Mouse (Mus musculus) ES-E14 (cell line): ENCODE data around the gene Wdr18. TPM values are rescaled to one million over a fixed set of nuclear protein-coding genes. Genes with fewer than 3 reads are reported as not detected.
A peak's percentile ranks its signal among the peaks of the same experiment; 100 is the strongest.

ENCODE experiments used
- DNase-seq: peaks from one replicate; pipeline ENCODE4 v3.0.0-alpha.2; 2013; ENCODE audit warnings: low read depth, low spot score
- H3K27ac ChIP-seq: 2 replicates; pipeline ENCODE4 v1.5.1; 2012; ENCODE audit warnings: low read depth, mild to moderate bottlenecking, low read length, moderate library complexity, mixed read lengths; ENCODE audit not compliant: poor library complexity, insufficient read depth, severe bottlenecking
- H3K36me3 ChIP-seq: 2 replicates; pipeline ENCODE4 v1.6.1; 2012; ENCODE audit warnings: mild to moderate bottlenecking, low read length, moderate library complexity, mixed read lengths; ENCODE audit not compliant: control insufficient read depth, poor library complexity, insufficient read depth, severe bottlenecking
- H3K4me1 ChIP-seq, 2 experiments: fragments of 150-350 bp in 1 of 2; sonication (generic) in 1 of 2; 2 replicates each; pipeline ENCODE4 v1.6.1; 2012; ENCODE audit warnings: low read length in 2 of 2, mild to moderate bottlenecking in 1 of 2, mixed read lengths in 1 of 2; ENCODE audit not compliant: control insufficient read depth in 2 of 2, insufficient read depth in 2 of 2, poor library complexity in 1 of 2
- H3K4me3 ChIP-seq, 2 experiments: fragments of 150-350 bp in 1 of 2; sonication (generic) in 1 of 2; 2 replicates each; pipeline ENCODE4 v1.5.1; 2012; ENCODE audit warnings: low read length in 2 of 2, low read depth in 1 of 2, mild to moderate bottlenecking in 1 of 2, mixed read lengths in 1 of 2; ENCODE audit not compliant: insufficient read depth in 1 of 2, poor library complexity in 1 of 2, severe bottlenecking in 1 of 2
- H3K9ac ChIP-seq: 2 replicates; pipeline ENCODE4 v1.6.1; 2012; ENCODE audit warnings: low read depth, mild to moderate bottlenecking, low read length, mixed read lengths; ENCODE audit not compliant: poor library complexity, insufficient read depth, severe bottlenecking
- H3K9me3 ChIP-seq: fragments of 150-350 bp; sonication (generic); 2 replicates; pipeline ENCODE4 v1.6.1; 2012; ENCODE audit warnings: low read depth, mild to moderate bottlenecking, low read length; ENCODE audit not compliant: control insufficient read depth, insufficient read depth
- CHD2 ChIP-seq: IDR thresholded peaks from 2 replicates; pipeline ENCODE4 v1.6.1; 2014; ENCODE audit warnings: mild to moderate bottlenecking, low read depth, low read length, inconsistent platforms
- HCFC1 ChIP-seq: IDR thresholded peaks from 2 replicates; pipeline ENCODE4 v1.6.1; 2012; ENCODE audit warnings: low read length, inconsistent platforms, borderline replicate concordance; ENCODE audit not compliant: insufficient read depth
- MAFK ChIP-seq: IDR thresholded peaks from 2 replicates; pipeline ENCODE4 v1.6.1; 2014; ENCODE audit warnings: mild to moderate bottlenecking, low read depth, low read length, inconsistent platforms; ENCODE audit not compliant: insufficient read depth
- ZC3H11A ChIP-seq: IDR thresholded peaks from 2 replicates; pipeline ENCODE4 v1.6.1; 2012; ENCODE audit warnings: low read depth, mild to moderate bottlenecking, inconsistent platforms, low read length, borderline replicate concordance
- ZNF384 ChIP-seq: IDR thresholded peaks from 2 replicates; pipeline ENCODE4 v1.6.1; 2012; ENCODE audit warnings: low read depth, low read length, inconsistent platforms
- in situ Hi-C, 2 experiments: fragments of 600-800 bp; cut with MboI; formaldehyde crosslinking; loops; one replicate each; pipeline ENCODE4 v1.15.1; 2025; ENCODE audit warnings: low sequenced_read_pairs in 2 of 2, inconsistent platforms in 1 of 2; ENCODE audit not compliant: unreplicated experiment in 2 of 2
- total RNA-seq: library from RNA; depleted of rRNA; stranded (reverse); fragments of 300-350 nt; gene quantifications from 2 replicates; pipeline ENCODE4 v1.2.3, GENCODE M21; 2012

Wdr18 gene
- total RNA-seq, 1 experiment: 155 TPM

DNA sequence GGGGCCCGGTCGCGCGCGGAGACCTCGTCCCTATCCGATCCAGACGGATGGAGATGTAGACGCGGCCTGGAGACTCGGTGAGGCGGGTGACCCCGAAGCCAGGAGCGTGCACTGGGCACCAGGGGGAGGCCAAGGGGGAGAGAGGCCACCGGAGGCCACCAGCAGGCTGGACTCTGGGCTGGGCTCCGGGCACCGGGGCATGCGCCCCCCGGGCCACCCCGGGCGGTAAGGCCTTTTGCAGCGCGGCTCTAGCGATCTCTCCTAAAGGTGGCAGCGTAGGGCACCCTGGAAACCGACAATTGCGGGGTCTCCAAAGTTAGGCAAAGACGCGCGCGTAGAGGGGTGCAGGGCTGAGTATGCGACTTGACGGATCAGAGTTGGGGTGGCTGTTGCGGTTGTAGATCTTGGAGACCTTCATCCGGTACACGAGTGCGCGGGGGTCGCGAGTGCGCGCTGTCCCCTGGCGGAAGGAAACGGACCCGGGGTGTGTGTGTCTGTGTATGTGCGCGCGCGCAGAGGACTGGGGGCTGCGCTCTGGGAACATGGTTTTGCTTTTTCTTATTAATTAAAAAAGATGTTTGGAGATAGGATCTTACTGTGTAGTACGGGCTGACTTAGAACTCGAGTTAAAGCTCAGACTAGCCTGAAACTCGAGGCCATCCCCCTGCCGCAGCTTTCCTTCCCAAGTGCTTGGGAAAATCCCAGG lies 32.5 kb upstream of the Wdr18 start:
- TF ChIP-seq ZNF384 (no peak), ZC3H11A (no peak), HCFC1 (no peak), CHD2 (no peak)
- Histone ChIP-seq H3K4me3 (peak overlapping the region; percentile 81 to 96), H3K36me3 (no peaks in the 10 kb centered on the region), H3K4me1 (peaks cover 0 to 6% of the 10 kb centered on the region in 2 experiments; a peak in 1 of 4 replicates), H3K9ac (peak overlapping the region; percentile 82), H3K27ac (peak overlapping the region; percentile 36; the same call in 1 of the 2 replicates), H3K9me3 (no peaks in the 10 kb centered on the region)
- in situ Hi-C loops: no loop called here
- DNase-seq: no peak

- Histone ChIP-seq H3K9ac (peak overlapping the region; percentile 38; the same call in 1 of the 2 replicates), H3K36me3 (no peaks in the 10 kb centered on the region), H3K4me1 (peaks cover 0 to 6% of the 10 kb centered on the region in 2 experiments; a peak in 1 of 4 replicates), H3K27ac (no peak overlapping the region), H3K4me3 (peak overlapping the region; percentile 81 to 96), H3K9me3 (no peaks in the 10 kb centered on the region)
- in situ Hi-C loops: no loop called here
- TF ChIP-seq MAFK (no peak), CHD2 (no peak), ZNF384 (no peak), ZC3H11A (no peak), HCFC1 (no peak)
- DNase-seq: no peak
Observed at GRCm38 (mm10) chr10:79928030-79928694, 31.8 kb upstream of the Wdr18 start.

- Histone ChIP-seq H3K4me1 (peaks cover 0 to 6% of the 10 kb centered on the region in 2 experiments; a peak in 1 of 4 replicates), H3K27ac (no peak overlapping the region), H3K36me3 (no peaks in the 10 kb centered on the region), H3K4me3 (no peak overlapping the region), H3K9ac (no peak overlapping the region), H3K9me3 (no peaks in the 10 kb centered on the region)
- no peak for DNase-seq
- no peak for TF ChIP-seq ZNF384
- TF ChIP-seq HCFC1: no peak
- no peak for TF ChIP-seq CHD2
- TF ChIP-seq MAFK: no peak
- no peak for TF ChIP-seq ZC3H11A
- in situ Hi-C loops: no loop called here
Observed at GRCm38 (mm10) chr10:79928907-79929701, 30.8 kb upstream of the Wdr18 start.

GRCm38 (mm10) chr10:79929967-79930825 lies 29.8 kb upstream of the Wdr18 start:
- no peak for DNase-seq
- in situ Hi-C loops: no loop called here
- H3K4me3 ChIP-seq: no peak overlapping the region
- no peak overlapping the region for H3K27ac ChIP-seq
- H3K36me3 ChIP-seq: no peaks in the 10 kb centered on the region
- H3K4me1 ChIP-seq: peaks cover 0 to 6% of the 10 kb centered on the region in 2 experiments; a peak in 1 of 4 replicates
- TF ChIP-seq HCFC1 (no peak), MAFK (no peak), CHD2 (no peak), ZC3H11A (no peak), ZNF384 (no peak)
- no peaks in the 10 kb centered on the region for H3K9me3 ChIP-seq
- no peak overlapping the region for H3K9ac ChIP-seq
